Mouse (Mus musculus) granulocyte monocyte progenitor cell, adult 5-6 weeks (primary cell): Measurements from ENCODE around the gene A530016L24Rik. TPM values are rescaled to one million over a fixed set of nuclear protein-coding genes. Genes with fewer than 3 reads are reported as not detected.

Experiments
- ATAC-seq: replicated peaks from 2 replicates; pipeline ENCODE4 v1.8.0; 2016; ENCODE audit warnings: mild to moderate bottlenecking, moderate TSS enrichment, inconsistent platforms; ENCODE audit not compliant: poor library complexity, severe bottlenecking
- total RNA-seq, 2 experiments: library from RNA; stranded (forward) in 1 of 2; stranded (reverse) in 1 of 2; fragments of 200-712, 200-1000 nt in 1 of 2; fragments of >200 nt in 1 of 2; fragmentation: Nextera tagmentation in 1 of 2; gene quantifications; 2 replicates each; pipeline ENCODE4 v1.2.3; 2014 to 2017

Gene A530016L24Rik
- total RNA-seq (2014; fragmentation: Nextera tagmentation) (not detected in 2 replicates), total RNA-seq (2017) (not detected in 2 replicates)

DNA sequence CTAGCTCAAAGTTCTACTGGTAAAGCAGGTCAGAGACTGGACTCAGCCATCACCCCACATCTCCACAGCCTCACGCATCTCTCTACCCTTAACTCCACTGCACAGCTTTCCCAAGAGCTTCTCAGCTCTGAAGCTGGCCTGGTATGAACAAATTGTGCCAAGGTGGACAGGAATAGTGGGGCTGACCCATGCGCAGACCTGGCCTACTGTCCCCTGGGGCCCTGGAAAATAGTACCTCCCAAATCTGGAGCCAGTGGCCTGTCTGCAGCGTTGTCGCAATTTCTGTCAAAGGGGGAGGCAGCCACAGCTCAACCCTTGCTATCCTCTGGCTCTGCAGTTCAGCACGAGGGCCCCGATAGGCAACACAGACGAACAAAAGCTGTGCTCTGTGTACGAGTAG, at the start of gene A530016L24Rik:
TSS of gene A530016L24Rik (plus strand) at position 315 of the 400 bp plus-strand sequence.
- ATAC-seq = no peak

- ATAC-seq = no peak
Observed at GRCm38 (mm10) chr12:112439993-112440392, 49.3 kb upstream of the A530016L24Rik start.

- ATAC-seq = no peak
Observed at GRCm38 (mm10) chr12:112449144-112449827, 40.0 kb upstream of the A530016L24Rik start.

DNA sequence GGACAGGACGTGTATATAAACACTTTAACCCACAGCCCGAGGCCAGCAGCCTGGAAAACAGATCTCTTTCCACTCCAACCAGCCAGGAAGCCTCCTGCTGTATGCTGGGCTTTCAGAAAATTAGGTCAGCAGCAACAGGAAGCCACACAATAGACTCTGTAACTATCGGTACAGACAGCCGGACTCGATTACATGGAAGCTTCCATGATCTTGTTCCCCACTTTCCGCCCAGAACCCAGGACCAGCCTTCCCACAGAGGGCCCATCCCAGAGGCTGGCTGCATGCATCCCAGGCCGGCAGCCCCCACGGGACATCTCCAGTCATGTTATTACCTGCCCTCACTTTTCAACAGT, 39.4 kb upstream of the A530016L24Rik start:
- ATAC-seq = no peak

DNA sequence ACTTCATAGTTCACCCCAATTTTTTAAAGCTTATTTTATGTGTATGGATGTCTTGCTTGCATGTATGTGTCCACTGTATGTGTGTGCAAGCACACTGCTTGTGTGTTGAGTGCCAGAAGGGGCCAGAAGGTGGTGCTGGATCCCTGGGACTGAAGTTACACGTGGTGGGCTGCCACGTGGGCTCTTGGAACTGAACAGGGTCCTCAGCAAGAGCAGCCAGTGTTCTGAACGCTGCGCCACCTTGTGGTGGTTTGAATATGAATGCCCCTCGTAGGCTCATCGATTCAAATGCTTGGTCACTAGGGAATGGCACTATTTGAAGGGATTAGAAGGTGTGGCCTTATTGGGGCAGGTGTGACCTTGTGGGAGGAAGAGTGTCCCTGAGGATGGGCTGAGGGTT, 38.4 kb upstream of the A530016L24Rik start:
- ATAC-seq = peak; percentile 33; the same call in 1 of the 2 replicates

DNA sequence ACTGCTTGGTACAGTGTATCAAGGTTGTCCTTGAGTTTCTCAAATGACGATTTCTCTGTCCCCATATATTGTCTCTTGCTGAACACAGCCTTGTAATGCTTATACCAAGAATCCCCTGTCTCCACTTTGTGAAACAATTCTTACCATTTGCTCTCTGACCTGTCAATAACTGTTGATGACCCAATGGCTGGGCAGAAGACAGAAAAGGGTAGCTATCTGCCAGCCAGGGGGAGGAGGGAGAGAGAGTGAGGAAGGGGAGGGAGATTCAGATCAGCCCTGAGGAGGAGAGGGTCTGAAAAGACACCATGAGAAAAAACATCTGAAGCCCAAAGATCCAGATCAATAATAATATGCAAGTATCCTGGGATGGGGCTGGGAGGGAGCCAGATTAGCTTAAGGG, 37.9 kb upstream of the A530016L24Rik start:
- no peak for ATAC-seq

- no peak for ATAC-seq
Observed at GRCm38 (mm10) chr12:112451826-112452225, 37.4 kb upstream of the A530016L24Rik start.

DNA sequence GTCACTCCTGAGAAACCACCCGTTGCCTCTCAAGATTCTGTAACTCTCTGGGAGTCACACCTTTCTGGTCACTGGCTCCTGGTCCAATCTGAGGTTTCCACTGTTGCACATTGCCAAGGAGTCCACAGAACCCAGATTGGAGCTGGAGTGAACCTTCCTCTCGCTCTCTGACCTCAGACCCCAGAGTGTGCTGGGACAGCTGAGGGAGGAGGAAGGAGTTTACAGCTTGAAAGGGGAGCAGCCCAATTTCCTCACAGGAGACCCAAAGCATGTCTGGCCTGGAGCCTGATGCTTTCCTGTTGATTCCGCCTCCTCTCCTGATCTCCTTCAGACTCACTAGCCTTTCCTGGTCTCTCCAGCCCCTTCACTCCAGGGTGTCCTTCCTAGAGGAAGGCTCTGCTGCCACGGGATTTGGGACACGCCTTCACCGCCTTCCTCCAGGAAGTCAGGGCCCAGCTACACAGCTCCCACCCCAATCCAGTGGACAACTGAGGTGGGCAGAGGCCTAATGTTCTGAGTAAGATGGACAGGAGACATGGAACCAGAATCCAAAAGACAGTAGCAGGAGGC, 33.0 kb upstream of the A530016L24Rik start:
- no peak for ATAC-seq

DNA sequence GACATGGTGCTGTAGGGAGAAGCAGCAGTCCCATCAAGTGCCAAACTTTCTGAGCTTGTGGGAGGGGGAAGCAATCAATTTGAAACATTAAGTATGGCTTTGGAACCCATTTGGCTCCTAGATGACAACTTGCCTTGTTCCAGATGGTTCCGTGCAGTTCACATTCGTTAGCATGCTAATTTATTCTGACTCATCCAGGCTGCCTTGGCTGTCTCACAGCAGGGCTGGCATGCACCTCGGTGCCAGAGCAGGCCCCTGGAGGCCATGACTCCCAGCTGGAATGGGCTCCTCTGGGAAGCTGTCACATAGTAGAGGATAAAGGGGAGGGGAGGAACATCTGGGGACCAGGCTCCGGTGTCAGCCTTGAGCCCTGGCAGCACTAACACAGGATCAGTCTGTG, 31.4 kb upstream of the A530016L24Rik start:
- no peak for ATAC-seq

- no peak for ATAC-seq
Observed at GRCm38 (mm10) chr12:112462423-112462822, 26.8 kb upstream of the A530016L24Rik start.

- ATAC-seq = no peak
Observed at GRCm38 (mm10) chr12:112463209-112463608, 26.0 kb upstream of the A530016L24Rik start.

DNA sequence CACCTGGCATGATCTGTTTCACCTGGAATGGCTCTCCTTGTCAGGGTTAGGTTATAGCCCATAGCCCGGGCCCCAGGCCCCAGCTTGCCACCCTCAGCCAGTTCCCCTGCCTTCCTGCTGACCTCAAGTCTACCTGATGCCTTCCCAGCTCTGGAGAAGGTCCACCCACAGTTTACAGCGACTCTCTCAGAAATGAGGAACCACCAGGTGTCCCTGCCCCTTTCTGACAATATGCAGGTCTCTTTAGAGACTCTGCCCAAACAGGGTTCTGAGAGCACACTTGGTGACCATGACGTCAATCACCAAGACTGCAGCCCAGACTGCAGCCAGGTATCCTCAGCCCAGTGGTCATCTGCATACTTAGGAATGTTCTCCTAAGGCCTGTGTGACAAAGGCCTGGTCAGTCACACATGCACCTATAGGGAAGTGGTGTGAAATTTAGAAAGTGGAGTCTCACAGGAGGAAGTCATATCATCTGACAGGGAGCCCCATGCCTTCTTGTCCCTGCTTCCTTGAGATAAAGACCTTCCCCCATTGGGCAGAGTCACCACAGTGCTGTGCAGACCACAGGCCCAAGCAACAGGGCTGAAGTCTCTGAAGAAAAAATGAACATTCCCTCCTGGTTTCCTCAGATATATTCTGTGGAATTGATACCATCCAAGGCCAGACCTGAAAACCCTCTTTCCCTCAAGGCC, 25.4 kb upstream of the A530016L24Rik start:
- ATAC-seq = peak; percentile 59

DNA sequence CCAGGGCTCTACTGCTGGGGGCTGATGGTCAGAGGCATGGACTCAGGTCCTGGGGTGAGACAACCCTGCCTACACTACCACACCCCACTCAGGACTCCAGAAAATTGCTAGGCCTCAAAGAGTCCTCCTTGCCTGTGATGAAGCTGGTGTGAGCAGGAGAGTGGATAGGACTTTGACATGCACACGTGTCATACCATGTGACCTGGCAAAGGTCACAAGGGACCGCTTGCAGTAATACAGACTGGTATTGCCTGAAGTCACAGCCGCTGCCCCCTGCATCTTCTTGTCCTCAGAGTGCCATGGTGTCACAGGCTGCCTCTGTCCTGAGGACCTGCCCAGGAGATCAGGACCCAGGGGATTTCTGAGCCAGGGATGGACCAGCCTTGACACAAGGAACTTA, 24.7 kb upstream of the A530016L24Rik start:
- no peak for ATAC-seq

- no peak for ATAC-seq
Observed at GRCm38 (mm10) chr12:112465928-112466327, 23.3 kb upstream of the A530016L24Rik start.

GRCm38 (mm10) chr12:112467387-112467786, 21.9 kb upstream of the A530016L24Rik start:
- no peak for ATAC-seq

DNA sequence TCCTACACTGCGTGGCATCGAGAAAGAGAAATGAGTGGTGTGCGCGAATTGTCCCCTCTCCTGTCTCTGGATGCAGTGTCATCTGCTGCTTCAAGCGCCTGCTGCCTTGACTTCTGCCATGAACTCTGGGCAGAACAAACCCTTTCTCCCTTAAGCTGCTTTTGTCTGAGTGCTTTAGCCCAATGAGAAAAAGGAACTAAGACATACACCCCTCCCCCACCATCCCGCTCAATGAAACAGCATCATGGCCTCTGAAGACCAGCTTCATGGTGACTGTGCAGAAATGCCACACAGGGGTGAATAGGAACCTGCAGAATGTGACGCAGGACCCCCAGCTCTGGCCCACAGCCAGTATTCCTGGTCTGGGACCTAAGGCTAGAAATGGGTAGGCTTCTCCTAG, 19.9 kb upstream of the A530016L24Rik start:
- no peak for ATAC-seq

DNA sequence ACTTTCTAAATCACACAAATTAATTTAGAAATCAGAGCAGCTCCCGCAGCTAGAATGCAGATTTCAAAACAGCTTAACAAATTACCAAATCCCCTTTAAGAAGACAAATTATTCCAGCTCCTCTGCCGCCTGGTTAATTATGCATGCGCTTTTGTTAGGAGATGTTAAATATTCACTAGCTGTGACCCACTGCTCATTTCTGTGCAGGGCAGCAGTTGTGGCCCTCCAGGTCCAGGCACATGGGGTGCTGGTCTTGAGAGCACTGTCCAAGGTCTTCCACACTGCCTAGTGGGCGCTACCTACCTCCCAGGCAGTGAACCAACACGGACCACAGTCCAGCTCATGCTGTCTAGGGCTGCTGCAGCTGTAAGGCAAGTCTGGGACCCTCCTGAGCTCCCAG, 19.0 kb upstream of the A530016L24Rik start:
- no peak for ATAC-seq

GRCm38 (mm10) chr12:112473777-112474176, 15.5 kb upstream of the A530016L24Rik start:
- peak; percentile 83 for ATAC-seq

- no peak for ATAC-seq
Observed at GRCm38 (mm10) chr12:112489535-112489934, 287 bp downstream of the A530016L24Rik start.

- ATAC-seq = no peak
Observed at GRCm38 (mm10) chr12:112490444-112490939, 1.2 kb downstream of the A530016L24Rik start.

DNA sequence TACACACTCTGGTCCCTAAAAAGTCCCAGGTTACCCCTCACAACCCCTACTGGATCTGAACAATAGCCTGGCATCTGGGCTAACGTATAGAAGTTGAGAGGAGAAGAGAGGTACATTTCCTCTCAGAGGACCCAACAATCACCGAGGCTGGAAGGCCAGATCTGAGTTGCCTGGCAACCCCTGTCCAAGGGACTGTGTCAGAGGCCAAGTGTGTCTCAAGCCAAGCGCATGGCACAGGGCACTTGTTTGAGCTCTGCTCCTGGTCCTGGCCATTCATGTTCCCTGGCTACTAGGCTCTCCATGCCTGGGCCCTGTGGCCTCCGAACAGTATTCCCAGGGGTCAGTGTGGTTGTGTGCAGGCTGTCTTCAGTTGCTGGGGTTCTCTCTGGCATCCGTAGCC, 6.9 kb downstream of the A530016L24Rik start:
- no peak for ATAC-seq
